Mouse (Mus musculus) thymus, adult 2 months (tissue): Measurements from ENCODE around the gene Pxn.

Source experiments
- CTCF ChIP-seq: fragments of 200-500 bp; IDR thresholded peaks from 2 replicates; pipeline ENCODE4 v1.5.1; 2012; ENCODE audit warnings: mild to moderate bottlenecking, control low read depth, low read length, moderate library complexity, borderline replicate concordance; ENCODE audit not compliant: control insufficient read depth, poor library complexity, insufficient read depth; ENCODE audit errors: extremely low read depth
- POLR2A ChIP-seq: fragments of 200-500 bp; IDR thresholded peaks from 2 replicates; pipeline ENCODE4 v1.6.1; 2012; ENCODE audit warnings: mild to moderate bottlenecking, low read length, control low read depth, moderate library complexity; ENCODE audit not compliant: control insufficient read depth, poor library complexity, insufficient read depth; ENCODE audit errors: extremely low read depth

DNA sequence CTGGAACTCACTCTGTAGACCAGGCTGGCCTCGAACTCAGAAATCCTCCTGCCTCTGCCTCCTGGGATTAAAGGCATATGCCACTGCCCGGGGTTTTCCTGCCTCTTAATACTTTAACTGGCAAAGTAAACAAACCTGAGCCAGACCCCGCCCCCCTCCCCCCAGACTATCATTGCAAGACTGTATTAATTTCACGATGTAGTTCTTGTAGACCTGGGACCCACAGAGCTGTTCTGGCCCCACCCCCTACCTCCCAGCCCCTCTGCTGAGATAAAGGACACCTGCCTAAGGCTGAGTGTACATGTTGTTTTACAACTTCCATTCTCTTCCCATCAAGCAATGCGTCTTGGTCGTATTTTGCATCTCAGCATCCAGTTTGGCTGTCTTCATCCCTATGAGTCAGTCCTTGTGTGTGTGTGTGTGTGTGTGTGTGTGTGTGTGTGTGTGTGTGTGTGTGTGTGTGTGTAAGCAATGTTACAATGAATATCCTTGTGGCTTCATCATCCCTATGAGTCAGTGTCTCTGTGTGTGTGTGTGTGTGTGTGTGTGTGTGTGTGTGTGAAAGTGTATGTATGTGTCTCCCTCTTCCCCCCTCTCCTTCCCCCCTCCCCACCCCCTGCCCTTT, 13.7 kb upstream of the Pxn start:
- TF ChIP-seq CTCF (no peak), POLR2A (no peak)
